Mouse (Mus musculus) limb, embryonic 12.5 days (tissue): ENCODE results near the gene Dda1. TPM values are rescaled to one million over a fixed set of nuclear protein-coding genes. Genes with fewer than 3 reads are reported as not detected.

Experiments used
- ATAC-seq: fragments of 200-750 bp; cut with Nextera tagmentation; 2 replicates; pipeline ENCODE4 v1.8.0; 2017; ENCODE audit warnings: low read depth, moderate TSS enrichment; ENCODE audit not compliant: insufficient number of reproducible peaks, insufficient read depth, low FRiP score, low TSS enrichment
- H3K27ac ChIP-seq: fragments of 300-500 bp; sonication (generic); 2 replicates; pipeline ENCODE4 v1.5.1; 2016; ENCODE audit warnings: mild to moderate bottlenecking, moderate library complexity
- H3K27me3 ChIP-seq: fragments of 300-500 bp; sonication (generic); 2 replicates; pipeline ENCODE4 v1.6.1; 2016; ENCODE audit warnings: mild to moderate bottlenecking, moderate library complexity
- H3K36me3 ChIP-seq: fragments of 300-500 bp; sonication (generic); 2 replicates; pipeline ENCODE4 v1.6.1; 2016; ENCODE audit warnings: mild to moderate bottlenecking, moderate library complexity
- H3K4me1 ChIP-seq: fragments of 300-500 bp; sonication (generic); replicated peaks from 2 replicates; pipeline ENCODE4 v1.6.1; 2016
- H3K4me2 ChIP-seq: fragments of 300-500 bp; sonication (generic); 2 replicates; pipeline ENCODE4 v1.6.1; 2016; ENCODE audit warnings: mild to moderate bottlenecking, moderate library complexity
- H3K4me3 ChIP-seq: fragments of 300-500 bp; sonication (generic); replicated peaks from 2 replicates; pipeline ENCODE4 v1.5.1; 2016; ENCODE audit warnings: mild to moderate bottlenecking
- H3K9ac ChIP-seq: fragments of 300-500 bp; sonication (generic); replicated peaks from 2 replicates; pipeline ENCODE4 v1.6.1; 2016; ENCODE audit warnings: mild to moderate bottlenecking, moderate library complexity
- H3K9me3 ChIP-seq: fragments of 300-500 bp; sonication (generic); 2 replicates; pipeline ENCODE4 v1.6.1; 2016; ENCODE audit warnings: mild to moderate bottlenecking, moderate library complexity
- WGBS: fragments of 180-500 bp; shearing (Covaris S2); methylation state at CpG from one replicate; pipeline ENCODE4 v1.1.7; 2016; 5-methylcytosine and 5-hydroxymethylcytosine counted together
- polyA plus RNA-seq: library from polyadenylated mRNA; unstranded; fragments of >200 nt; fragmentation: Nextera tagmentation; extraction: Ambion mirVana; gene quantifications from 2 replicates; pipeline ENCODE4 v1.2.1, GENCODE M21; 2016

The Dda1 gene
- polyA plus RNA-seq, 1 experiment from 2014 or later, result 106 TPM

DNA sequence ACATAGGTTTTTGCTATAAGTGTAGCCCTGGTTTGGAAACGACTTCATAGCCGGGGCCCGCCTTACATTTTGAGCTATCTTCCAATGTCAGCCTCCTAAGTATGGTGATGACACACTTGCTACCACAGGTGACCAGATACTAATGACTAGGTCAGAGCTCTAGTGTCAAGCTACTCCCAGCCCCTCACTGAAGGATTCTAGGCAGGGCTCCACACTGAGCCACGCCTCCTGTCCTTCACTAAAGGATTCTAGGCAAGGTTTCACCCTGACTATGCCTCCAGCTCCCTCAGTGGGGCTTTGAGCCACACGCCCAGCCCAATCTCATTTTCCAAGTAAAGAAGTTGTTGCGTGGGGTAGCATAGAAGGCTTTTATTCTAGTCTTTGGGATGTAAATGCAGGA lies 8.3 kb upstream of the Dda1 start:
- no peaks in the 10 kb centered on the region for H3K9me3 ChIP-seq
- peaks cover 29% of the 10 kb centered on the region for H3K4me1 ChIP-seq
- no peak overlapping the region for H3K4me2 ChIP-seq
- ATAC-seq, result no peak
- peaks cover 56% of the 10 kb centered on the region for H3K36me3 ChIP-seq
- no peak overlapping the region for H3K9ac ChIP-seq
- H3K27ac ChIP-seq, result no peak overlapping the region
- 93% methylated on average over 6 of the region's 6 CpGs for WGBS
- H3K4me3 ChIP-seq, result no peak overlapping the region
- no peaks in the 10 kb centered on the region for H3K27me3 ChIP-seq

DNA sequence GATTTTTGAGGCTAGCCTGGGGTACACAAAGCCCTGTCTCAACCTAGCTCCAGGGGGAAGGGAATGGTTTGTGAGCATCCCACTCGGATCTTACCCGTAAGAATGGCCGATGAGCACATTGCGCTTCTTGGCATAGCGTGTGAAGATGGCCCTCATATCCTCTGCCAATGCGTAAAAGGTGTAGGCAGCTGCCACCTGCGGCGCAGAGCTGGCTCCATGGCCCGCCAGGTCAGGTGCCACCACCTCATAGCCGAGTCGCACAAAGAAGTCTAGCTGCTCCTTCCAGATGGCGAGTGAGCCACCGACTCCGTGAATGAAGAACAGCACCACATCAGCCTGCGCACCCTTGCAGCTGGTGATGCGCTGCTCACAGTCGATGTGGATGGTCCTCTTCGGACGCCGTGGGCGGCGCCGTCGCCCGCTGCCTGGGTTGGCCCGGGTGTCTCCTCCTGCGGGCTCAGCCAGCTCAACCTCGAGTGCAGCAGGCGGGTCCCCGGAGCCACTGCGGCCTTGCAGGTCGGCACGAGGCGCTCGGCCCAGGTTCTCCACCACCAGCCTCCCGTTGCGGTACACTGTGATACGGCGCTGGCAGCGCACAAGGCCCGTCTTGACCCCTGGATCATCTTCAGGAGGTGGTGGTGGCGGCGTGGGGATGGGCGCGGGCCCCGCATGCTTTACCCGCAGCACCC lies 7.7 kb upstream of the Dda1 start:
- H3K27ac ChIP-seq, result no peak overlapping the region
- H3K27me3 ChIP-seq, result no peaks in the 10 kb centered on the region
- H3K4me2 ChIP-seq, result 0 out of 2 replicates have a peak overlapping the region, but pooled peaks have one; percentile 92
- ATAC-seq, result no peak
- 0 out of 2 replicates have a peak overlapping the region, but pooled peaks have one; percentile 3 for H3K4me3 ChIP-seq
- H3K9me3 ChIP-seq, result no peaks in the 10 kb centered on the region
- H3K9ac ChIP-seq, result peak overlapping the region; percentile 12; the same call in 1 of the 2 replicates
- H3K36me3 ChIP-seq, result peaks cover 59% of the 10 kb centered on the region
- peaks cover 32% of the 10 kb centered on the region for H3K4me1 ChIP-seq
- WGBS, result 78% methylated on average over 47 of the region's 47 CpGs

DNA sequence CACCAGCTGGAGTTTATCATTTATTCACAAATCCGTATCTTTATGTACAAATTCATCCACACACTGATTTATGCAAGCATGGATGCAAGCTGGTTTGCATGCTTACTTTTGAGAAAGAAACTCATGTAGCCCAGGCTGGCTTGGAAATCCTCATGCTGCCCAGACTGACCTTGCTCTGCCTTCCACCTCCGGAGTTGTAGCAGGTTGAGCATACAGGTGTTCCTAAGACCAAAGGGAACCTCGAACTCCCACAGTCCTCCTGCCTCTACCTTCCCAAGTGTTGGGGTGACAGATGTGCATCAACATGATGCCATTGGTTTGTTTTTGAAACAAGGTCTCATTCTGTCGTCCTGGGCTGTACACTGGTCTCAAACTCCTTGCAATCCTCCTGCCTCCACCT lies 6.8 kb upstream of the Dda1 start:
- Histone ChIP-seq H3K9me3 (no peaks in the 10 kb centered on the region), H3K27ac (no peak overlapping the region), H3K9ac (peak overlapping the region; percentile 80), H3K4me3 (peak overlapping the region; percentile 87), H3K4me2 (peak overlapping the region; percentile 92), H3K36me3 (peaks cover 56% of the 10 kb centered on the region), H3K4me1 (peaks cover 32% of the 10 kb centered on the region), H3K27me3 (no peaks in the 10 kb centered on the region)
- WGBS, result 72% methylated on average over 4 of the region's 4 CpGs
- no peak for ATAC-seq

DNA sequence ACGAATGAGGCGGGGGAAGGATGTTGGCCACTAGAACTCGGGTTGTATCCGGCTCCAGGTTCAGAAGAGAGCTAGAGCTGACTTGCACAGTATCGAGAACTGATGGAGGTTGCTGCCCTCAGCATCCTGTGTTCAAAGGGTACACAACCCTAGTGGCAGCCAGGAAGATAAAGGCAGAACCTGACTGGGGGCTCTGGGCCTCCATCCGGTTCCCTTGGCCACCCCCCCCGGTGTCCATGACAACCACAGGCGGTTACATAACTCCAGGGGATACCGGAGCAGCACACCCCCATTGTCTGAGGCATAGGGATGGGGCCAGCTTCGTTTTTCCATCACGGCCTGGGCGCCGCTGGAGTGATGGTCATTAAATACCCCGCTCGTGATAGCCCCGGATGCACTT lies 6.2 kb upstream of the Dda1 start:
- Histone ChIP-seq H3K36me3 (peaks cover 50% of the 10 kb centered on the region), H3K4me3 (peak overlapping the region; percentile 87), H3K4me2 (peak overlapping the region; percentile 92), H3K27ac (no peak overlapping the region), H3K9ac (peak overlapping the region; percentile 80), H3K9me3 (no peaks in the 10 kb centered on the region), H3K27me3 (no peaks in the 10 kb centered on the region), H3K4me1 (peaks cover 32% of the 10 kb centered on the region)
- ATAC-seq, result no peak
- 6% methylated on average over 16 of the region's 16 CpGs for WGBS

DNA sequence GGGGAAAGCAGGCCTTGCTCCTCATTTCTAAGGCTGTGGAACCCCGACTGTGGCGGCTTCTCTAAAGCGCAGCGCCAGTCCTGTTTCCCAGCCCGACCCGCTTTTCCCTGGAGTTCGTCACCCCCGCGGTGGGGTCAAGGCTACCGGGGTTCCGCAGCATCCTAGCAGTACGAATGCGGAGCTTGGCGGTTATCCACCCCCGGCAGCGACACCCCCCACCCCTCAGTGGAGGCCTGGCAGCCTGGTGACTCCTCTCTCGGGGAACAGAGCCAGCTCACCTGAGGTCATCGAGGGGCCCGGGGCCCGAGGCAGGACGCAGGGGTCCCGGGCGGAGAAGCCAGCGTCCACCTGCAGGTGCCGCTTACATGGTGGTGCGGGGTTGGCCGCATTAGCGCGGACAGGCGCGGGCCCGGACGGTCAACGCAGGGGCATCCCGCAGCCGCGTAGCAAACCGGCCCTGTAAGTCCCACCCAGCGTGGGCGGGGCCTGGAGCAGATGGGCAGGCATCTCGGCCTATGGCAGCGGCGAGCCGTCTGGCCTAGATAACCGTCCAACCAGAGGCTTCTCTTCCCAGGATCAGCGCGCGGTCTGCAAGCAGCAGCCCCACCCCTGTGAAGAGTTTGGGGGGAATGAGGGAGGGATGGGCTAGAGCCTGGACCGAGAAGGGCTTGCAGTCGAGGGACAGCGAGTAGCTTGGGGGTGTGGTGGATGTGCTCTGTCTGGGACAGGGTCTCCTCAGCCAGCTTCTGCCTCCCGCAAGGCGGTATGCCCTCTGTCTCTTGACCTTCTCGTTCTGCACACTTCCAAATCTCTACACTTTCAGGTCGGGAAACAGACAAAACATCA lies 5.6 kb upstream of the Dda1 start, which contains the start of gene Abhd8:
TSS of gene Abhd8 (minus strand) at position 468 of the 846 bp plus-strand sequence.
- Histone ChIP-seq H3K9me3 (no peaks in the 10 kb centered on the region), H3K9ac (peak within 1 kb of the TSS; percentile 80), H3K36me3 (peaks cover 43% of the 10 kb centered on the region), H3K4me3 (peak within 1 kb of the TSS; percentile 87), H3K4me1 (peaks cover 32% of the 10 kb centered on the region), H3K27ac (peak within 1 kb of the TSS; percentile 76), H3K4me2 (peak within 1 kb of the TSS; percentile 92), H3K27me3 (no peaks in the 10 kb centered on the region)
- WGBS, result under 1% methylated on average over 55 of the region's 55 CpGs
- ATAC-seq, result peak; percentile 82

DNA sequence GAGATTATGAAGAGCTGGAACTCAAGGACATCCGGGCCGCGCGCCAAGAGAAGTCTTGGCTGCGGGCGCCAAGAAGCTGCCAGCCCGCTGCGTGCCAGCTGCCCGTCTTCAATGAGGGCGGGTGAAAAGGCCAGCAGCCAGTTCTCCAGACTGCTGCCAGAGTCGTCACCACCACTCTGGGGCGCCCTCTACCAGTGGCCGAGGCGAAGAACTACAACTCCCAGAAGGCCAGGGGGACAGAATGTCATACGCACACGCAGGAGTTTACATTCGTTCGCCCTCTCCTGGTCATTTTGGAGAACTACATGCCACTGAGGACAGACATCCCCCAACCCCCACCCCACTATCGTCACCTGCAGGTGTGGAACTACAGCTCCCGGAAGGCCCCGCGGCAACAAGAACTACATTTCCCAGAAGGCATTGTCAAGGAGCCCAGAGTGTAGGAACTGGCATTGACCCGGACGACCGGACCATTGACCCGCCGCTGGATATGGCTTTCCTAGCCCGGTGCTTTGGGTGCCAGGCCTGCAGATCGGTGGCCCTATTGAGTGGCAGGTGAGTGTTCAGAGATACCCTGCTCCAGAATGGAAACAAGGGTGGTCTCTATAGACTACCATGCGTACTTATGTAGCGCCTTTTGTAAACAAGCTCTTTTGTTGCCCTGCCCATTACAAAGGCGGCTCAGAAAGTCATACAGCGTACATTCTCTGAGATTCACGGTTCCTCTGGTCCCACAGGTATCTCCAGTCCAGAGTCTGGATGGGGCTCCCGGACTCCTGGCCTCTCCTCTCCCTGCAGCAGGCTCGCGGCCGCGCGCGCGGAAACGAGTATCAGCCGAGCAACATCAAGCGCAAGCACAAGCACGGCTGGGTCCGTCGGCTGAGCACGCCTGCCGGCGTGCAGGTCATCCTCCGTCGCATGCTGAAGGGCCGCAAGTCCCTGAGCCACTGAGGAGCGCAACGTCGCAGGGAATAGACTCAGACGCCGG lies 4.2 kb upstream of the Dda1 start, which contains the start of gene Mrpl34:
TSS of gene Mrpl34 (plus strand) at position 447 of the 988 bp plus-strand sequence.
- Histone ChIP-seq H3K36me3 (peaks cover 29% of the 10 kb centered on the region), H3K4me3 (peak within 1 kb of the TSS; percentile 87), H3K27ac (peak within 1 kb of the TSS; percentile 76), H3K4me1 (peaks cover 36% of the 10 kb centered on the region), H3K9me3 (no peaks in the 10 kb centered on the region), H3K27me3 (no peaks in the 10 kb centered on the region), H3K4me2 (peak within 1 kb of the TSS; percentile 92), H3K9ac (peak within 1 kb of the TSS; percentile 80)
- WGBS, result under 1% methylated on average over 59 of the region's 59 CpGs
- ATAC-seq, result peak; percentile 67

DNA sequence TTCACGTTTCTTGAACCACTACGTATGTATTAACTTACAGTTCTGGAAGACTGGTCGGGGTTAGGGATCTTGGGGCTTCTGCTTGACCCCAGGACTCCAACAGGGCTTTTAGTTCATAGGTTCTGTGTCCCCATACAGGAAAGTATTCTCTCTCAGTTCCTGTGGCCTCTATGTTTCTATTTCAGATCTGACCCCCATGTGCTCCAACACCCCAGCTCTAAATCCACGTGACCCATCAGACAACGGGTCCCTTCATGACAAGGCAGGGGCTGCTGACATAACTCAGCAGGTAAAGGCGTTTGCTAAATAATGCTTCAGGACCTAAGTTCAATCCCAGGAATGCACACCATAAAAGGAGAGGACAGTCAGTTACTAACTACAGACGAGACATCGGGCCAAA lies 3.3 kb upstream of the Dda1 start:
- ATAC-seq, result no peak

DNA sequence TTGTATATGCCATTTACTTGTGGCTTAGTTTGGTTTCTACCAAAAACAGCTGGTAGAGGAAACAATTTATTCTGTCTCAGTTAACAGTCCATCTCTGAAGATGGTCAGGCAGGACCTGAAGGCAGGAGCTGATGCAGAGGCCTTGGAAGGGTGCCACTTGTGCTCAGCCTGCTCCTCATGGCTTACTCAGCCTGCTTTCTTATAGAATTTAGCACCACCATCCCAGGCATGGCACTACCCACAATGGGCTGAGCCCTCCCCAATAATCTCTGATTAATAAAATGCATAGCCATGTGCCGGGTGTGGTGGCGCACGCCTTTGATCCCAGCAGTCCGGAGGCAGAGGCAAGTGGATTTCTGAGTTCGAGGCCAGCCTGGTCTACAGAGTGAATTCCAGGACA lies 2.8 kb upstream of the Dda1 start:
- Histone ChIP-seq H3K4me3 (no peak overlapping the region), H3K9ac (no peak overlapping the region), H3K27me3 (no peaks in the 10 kb centered on the region), H3K36me3 (peaks cover 24% of the 10 kb centered on the region), H3K4me1 (peaks cover 42% of the 10 kb centered on the region), H3K9me3 (no peaks in the 10 kb centered on the region), H3K27ac (no peak overlapping the region), H3K4me2 (no peak overlapping the region)
- no peak for ATAC-seq
- 95% methylated on average over 5 of the region's 5 CpGs for WGBS

More for the DNA sequence above, 3.3 kb upstream of the Dda1 start:
- H3K9me3 ChIP-seq, result no peaks in the 10 kb centered on the region
- H3K36me3 ChIP-seq, result peaks cover 24% of the 10 kb centered on the region
- H3K9ac ChIP-seq, result no peak overlapping the region
- 84% methylated on average over 8 of the region's 8 CpGs for WGBS
- peaks cover 42% of the 10 kb centered on the region for H3K4me1 ChIP-seq
- peak overlapping the region; percentile 87 for H3K4me3 ChIP-seq
- no peak overlapping the region for H3K27ac ChIP-seq
- H3K4me2 ChIP-seq, result peak overlapping the region; percentile 92
- no peaks in the 10 kb centered on the region for H3K27me3 ChIP-seq

DNA sequence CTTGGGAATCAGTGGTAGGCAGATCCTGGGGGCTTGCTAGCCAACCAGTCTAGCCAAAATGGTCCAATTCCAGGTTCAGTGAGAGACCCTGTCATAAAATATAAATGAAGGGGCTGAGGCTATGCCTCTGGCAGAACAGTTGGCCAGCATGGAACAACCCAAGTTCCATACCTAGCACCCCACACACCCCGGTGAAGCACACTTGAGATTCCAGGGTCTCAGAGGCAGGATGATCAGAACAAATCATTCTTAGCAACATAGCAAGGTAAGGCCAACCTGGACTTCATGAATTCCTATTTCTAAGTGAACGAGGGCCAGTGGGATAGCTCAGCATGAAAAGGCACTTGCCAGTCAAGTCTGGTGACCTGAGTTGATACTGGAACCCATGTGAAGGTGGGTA lies 1.8 kb upstream of the Dda1 start:
- no peak overlapping the region for H3K4me3 ChIP-seq
- WGBS, result 91% methylated on average over 2 of the region's 2 CpGs
- no peak for ATAC-seq

DNA sequence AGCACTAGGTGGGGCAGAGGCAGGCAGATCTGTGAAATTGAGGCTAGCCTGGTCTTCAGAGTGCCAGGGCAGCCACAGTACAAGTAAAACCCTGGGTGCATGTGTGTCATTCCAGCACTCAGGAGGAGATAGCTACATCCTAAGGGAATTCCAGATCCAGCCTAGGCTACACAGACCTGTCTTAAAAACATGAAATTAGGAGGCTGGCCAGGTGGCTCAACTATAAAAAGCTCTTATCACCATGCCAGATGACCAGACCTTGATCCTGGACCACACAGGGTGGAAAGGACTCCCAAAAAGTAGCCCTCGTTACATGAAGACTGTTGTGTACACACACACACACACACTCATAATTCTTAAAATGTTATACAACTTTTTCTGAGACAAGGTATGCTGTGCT lies 998 bp upstream of the Dda1 start:
- 79% methylated on average over 1 of the region's 1 CpGs for WGBS
- no peaks in the 10 kb centered on the region for H3K27me3 ChIP-seq
- H3K4me2 ChIP-seq, result no peak overlapping the region
- ATAC-seq, result no peak
- peaks cover 27% of the 10 kb centered on the region for H3K4me1 ChIP-seq
- H3K27ac ChIP-seq, result no peak overlapping the region
- H3K9ac ChIP-seq, result no peak overlapping the region
- H3K4me3 ChIP-seq, result no peak overlapping the region; the same call in 1 of the 2 replicates
- no peaks in the 10 kb centered on the region for H3K9me3 ChIP-seq
- H3K36me3 ChIP-seq, result peaks cover 34% of the 10 kb centered on the region

More for the DNA sequence above, 1.8 kb upstream of the Dda1 start:
- H3K4me2 ChIP-seq, result no peak overlapping the region
- H3K27me3 ChIP-seq, result no peaks in the 10 kb centered on the region
- H3K36me3 ChIP-seq, result peaks cover 26% of the 10 kb centered on the region
- peaks cover 35% of the 10 kb centered on the region for H3K4me1 ChIP-seq
- H3K27ac ChIP-seq, result no peak overlapping the region
- no peaks in the 10 kb centered on the region for H3K9me3 ChIP-seq
- H3K9ac ChIP-seq, result no peak overlapping the region
